Mouse (Mus musculus) forebrain, embryonic 12.5 days (tissue): ENCODE measurements around the gene Cmas. TPM values are rescaled to one million over a fixed set of nuclear protein-coding genes. Genes with fewer than 3 reads are reported as not detected.
A peak's percentile ranks its signal among the peaks of the same experiment; 100 is the strongest.

Experiments
- ATAC-seq: fragments of 200-750 bp; cut with Nextera tagmentation; 2 replicates; pipeline ENCODE4 v1.8.0; 2017; ENCODE audit warnings: moderate TSS enrichment; ENCODE audit not compliant: low FRiP score
- H3K27ac ChIP-seq: fragments of 300-500 bp; sonication (generic); 2 replicates; pipeline ENCODE4 v1.5.1; 2016; ENCODE audit warnings: mild to moderate bottlenecking
- H3K27me3 ChIP-seq: fragments of 300-500 bp; sonication (generic); 2 replicates; pipeline ENCODE4 v1.6.1; 2016; ENCODE audit warnings: mild to moderate bottlenecking
- H3K36me3 ChIP-seq: fragments of 300-500 bp; sonication (generic); replicated peaks from 2 replicates; pipeline ENCODE4 v1.6.1; 2016; ENCODE audit warnings: mild to moderate bottlenecking
- H3K4me1 ChIP-seq: fragments of 300-500 bp; sonication (generic); 2 replicates; pipeline ENCODE4 v1.6.1; 2016
- H3K4me2 ChIP-seq: fragments of 300-500 bp; sonication (generic); 2 replicates; pipeline ENCODE4 v1.6.1; 2016; ENCODE audit warnings: mild to moderate bottlenecking, moderate library complexity
- H3K4me3 ChIP-seq: fragments of 300-500 bp; sonication (generic); replicated peaks from 2 replicates; pipeline ENCODE4 v1.5.1; 2016; ENCODE audit warnings: mild to moderate bottlenecking
- H3K9ac ChIP-seq: fragments of 300-500 bp; sonication (generic); 2 replicates; pipeline ENCODE4 v1.6.1; 2016; ENCODE audit warnings: mild to moderate bottlenecking
- H3K9me3 ChIP-seq: fragments of 300-500 bp; sonication (generic); 2 replicates; pipeline ENCODE4 v1.6.1; 2016
- WGBS: fragments of 180-500 bp; shearing (Covaris S2); methylation state at CpG from one replicate; pipeline ENCODE4 v1.1.7; 2016; 5-methylcytosine and 5-hydroxymethylcytosine counted together
- polyA plus RNA-seq: library from polyadenylated mRNA; unstranded; fragments of >200 nt; fragmentation: Nextera tagmentation; extraction: Ambion mirVana; gene quantifications from 2 replicates; pipeline ENCODE4 v1.2.1, GENCODE M21; 2016

The Cmas gene
- polyA plus RNA-seq: 117 and 119 TPM in 2 replicates

DNA sequence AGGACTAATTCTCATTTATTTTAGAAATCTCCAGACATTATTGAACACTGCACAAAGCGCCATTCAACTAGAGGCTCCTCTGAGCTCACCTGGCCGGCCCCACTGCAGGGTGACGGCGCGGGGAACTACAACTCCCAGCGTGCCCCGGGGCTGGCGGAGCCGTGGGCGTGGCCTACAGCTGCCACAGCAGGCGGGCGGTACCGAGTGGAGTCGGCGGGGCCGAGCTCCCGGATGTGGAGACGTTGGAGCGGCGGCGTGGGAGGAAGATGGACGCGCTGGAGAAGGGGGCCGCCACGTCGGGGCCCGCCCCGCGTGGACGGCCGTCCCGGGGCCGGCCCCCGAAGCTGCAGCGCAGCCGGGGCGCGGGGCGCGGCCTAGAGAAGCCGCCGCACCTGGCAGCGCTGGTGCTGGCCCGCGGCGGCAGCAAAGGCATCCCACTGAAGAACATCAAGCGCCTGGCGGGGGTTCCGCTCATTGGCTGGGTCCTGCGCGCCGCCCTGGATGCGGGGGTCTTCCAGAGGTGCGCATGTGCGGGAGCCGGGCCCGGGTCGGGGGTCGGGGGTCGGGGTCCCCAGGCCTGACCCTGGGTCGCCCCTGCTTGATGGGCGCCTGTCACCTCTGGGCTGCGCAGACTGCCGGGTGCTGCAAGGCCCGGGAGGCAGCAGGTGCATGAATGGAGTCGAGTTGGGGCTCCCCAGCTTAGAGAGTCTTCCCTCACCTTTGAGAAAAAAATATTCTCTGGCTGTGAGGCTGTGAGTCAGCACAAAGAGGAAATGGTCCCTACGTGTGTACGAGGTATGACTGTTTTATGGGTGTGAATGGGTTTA, at the start of gene Cmas:
Gene Cmas, plus strand, starts transcription at position 180 of the 827 bp plus-strand sequence.
- 2% methylated on average over 45 of the region's 68 CpGs for WGBS
- H3K4me2 ChIP-seq: peak within 1 kb of the TSS; percentile 70
- H3K4me3 ChIP-seq: peak within 1 kb of the TSS; percentile 91
- peak within 1 kb of the TSS; percentile 89 for H3K9ac ChIP-seq
- peaks cover 5% of the 10 kb centered on the region; the same call in 1 of the 2 replicates for H3K36me3 ChIP-seq
- peaks cover 27% of the 10 kb centered on the region for H3K27me3 ChIP-seq
- peak within 1 kb of the TSS; percentile 79 for H3K27ac ChIP-seq
- peaks cover 26% of the 10 kb centered on the region for H3K4me1 ChIP-seq
- peak; percentile 97 for ATAC-seq
- H3K9me3 ChIP-seq: no peaks in the 10 kb centered on the region

DNA sequence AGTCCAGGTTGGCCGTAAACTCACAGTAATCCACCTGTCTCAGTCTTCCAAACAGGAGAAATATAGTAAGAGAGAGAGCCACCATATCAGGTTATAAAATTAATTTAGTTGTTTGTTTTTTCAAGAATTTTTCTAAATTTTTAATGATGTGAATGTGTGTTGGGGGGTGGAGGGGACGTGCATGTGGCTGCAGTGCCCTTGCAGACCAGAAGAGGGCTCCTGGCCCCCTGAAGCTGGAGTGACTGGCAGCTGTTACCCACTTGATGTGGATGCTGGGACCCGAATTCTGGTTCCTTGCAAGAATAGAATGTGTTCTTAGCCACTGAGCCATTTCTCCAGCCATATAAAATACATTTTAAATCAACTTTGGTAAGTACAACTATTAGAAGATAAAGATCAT, 49.8 kb upstream of the Cmas start:
- Histone ChIP-seq H3K9me3 (no peaks in the 10 kb centered on the region), H3K36me3 (no peaks in the 10 kb centered on the region), H3K27me3 (peaks cover 8% of the 10 kb centered on the region; the same call in 1 of the 2 replicates), H3K27ac (no peak overlapping the region), H3K4me2 (no peak overlapping the region), H3K9ac (no peak overlapping the region), H3K4me3 (no peak overlapping the region), H3K4me1 (peaks cover 10% of the 10 kb centered on the region)
- ATAC-seq: no peak
- 75% methylated on average over 3 of the region's 3 CpGs for WGBS

DNA sequence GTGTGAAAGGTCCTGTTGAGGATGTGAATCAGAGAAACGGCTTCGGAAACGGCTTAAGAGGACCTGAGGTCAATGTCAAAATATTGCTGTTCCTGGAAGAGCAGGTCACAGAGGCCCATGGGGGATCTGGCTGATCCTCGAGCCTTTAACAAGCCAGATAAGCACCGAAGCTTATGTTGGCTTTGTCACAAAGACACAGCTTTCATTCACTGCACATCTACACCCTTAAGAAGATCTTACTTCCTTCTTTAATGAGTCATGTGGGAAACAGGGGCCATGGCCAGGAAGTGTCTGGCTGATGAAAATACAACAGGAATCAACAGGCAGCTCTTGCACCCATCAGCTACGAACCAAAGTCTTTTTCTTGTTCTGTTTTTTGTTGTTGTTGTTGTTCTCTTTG, 48.1 kb upstream of the Cmas start:
- Histone ChIP-seq H3K27ac (no peak overlapping the region), H3K4me3 (no peak overlapping the region), H3K4me1 (no peaks in the 10 kb centered on the region), H3K27me3 (peaks cover 5% of the 10 kb centered on the region; the same call in 1 of the 2 replicates), H3K36me3 (no peaks in the 10 kb centered on the region), H3K9ac (no peak overlapping the region), H3K9me3 (no peaks in the 10 kb centered on the region), H3K4me2 (no peak overlapping the region)
- ATAC-seq: no peak
- WGBS: 87% methylated on average over 6 of the region's 6 CpGs

DNA sequence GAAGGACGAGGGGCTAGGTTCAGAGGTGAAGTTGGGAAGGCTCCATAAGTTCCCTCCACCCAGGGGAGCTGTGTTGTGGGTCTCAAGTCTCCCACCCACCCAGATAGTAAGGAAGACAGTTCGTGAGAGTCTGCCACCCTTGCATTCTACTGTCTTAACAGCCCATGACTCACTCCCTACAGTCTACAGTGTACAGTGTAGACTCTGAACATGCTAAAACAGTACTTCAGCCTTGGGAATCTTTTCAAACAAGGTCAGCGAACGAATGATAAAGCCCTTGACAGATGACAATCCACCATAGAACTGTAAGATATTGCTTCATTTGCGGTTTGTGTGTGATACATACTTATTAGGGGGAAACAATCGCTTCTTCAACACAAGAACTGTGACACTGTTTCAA, 45.8 kb upstream of the Cmas start:
- 82% methylated on average over 6 of the region's 6 CpGs for WGBS
- H3K4me2 ChIP-seq: no peak overlapping the region
- no peak overlapping the region for H3K4me3 ChIP-seq
- H3K27ac ChIP-seq: no peak overlapping the region
- H3K9ac ChIP-seq: no peak overlapping the region
- ATAC-seq: no peak
- H3K36me3 ChIP-seq: no peaks in the 10 kb centered on the region
- no peaks in the 10 kb centered on the region for H3K9me3 ChIP-seq
- no peaks in the 10 kb centered on the region for H3K4me1 ChIP-seq
- peaks cover 5% of the 10 kb centered on the region; the same call in 1 of the 2 replicates for H3K27me3 ChIP-seq

DNA sequence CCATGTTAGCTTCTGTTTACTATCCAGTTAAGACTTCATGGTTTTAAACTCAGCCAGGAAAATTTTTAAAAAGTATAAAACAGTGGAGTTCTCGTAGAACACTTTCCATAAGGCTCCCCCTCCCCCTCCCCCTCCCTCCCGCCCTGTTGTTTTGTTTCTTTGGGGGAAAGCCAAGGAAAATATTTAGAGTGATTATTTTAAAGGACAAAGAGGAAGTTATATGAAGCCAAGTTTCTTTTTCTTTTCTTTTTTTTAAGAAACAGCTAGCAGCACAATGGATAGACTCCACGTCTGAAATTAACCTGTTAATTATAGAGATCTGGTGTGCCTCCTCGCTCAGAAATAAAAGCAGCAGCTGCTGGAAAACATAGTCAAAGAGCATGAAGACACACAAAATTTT, 45.4 kb upstream of the Cmas start:
- ATAC-seq: no peak
- H3K4me3 ChIP-seq: no peak overlapping the region
- H3K36me3 ChIP-seq: no peaks in the 10 kb centered on the region
- no peak overlapping the region for H3K9ac ChIP-seq
- H3K4me1 ChIP-seq: no peaks in the 10 kb centered on the region
- no peak overlapping the region for H3K4me2 ChIP-seq
- H3K27me3 ChIP-seq: peaks cover 5% of the 10 kb centered on the region; the same call in 1 of the 2 replicates
- H3K27ac ChIP-seq: no peak overlapping the region
- H3K9me3 ChIP-seq: no peaks in the 10 kb centered on the region
- WGBS: 42% methylated on average over 4 of the region's 4 CpGs

DNA sequence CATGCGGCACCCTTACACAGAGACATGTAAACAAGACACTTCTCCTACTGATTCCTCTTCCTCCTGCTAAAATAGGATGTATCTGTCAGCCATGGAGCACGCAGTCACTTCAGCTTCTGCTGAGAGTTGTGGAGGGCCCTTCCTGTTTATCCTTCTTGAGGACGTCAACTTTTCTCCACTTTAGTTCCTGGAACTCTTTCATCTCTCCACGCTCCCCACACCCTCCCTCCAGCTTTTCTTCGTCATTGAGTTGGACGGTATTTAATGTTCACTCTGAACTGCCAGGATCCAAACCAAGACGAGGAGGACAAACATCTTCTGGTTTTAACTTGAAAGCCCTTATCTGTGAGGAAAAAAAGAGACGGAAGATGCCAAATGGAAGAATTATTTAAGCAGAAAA, 41.5 kb upstream of the Cmas start:
- no peaks in the 10 kb centered on the region for H3K9me3 ChIP-seq
- ATAC-seq: no peak
- H3K4me2 ChIP-seq: no peak overlapping the region
- H3K27me3 ChIP-seq: peaks cover 5% of the 10 kb centered on the region; the same call in 1 of the 2 replicates
- no peaks in the 10 kb centered on the region for H3K4me1 ChIP-seq
- H3K9ac ChIP-seq: no peak overlapping the region
- 91% methylated on average over 8 of the region's 8 CpGs for whole genome bisulfite sequencing
- H3K36me3 ChIP-seq: no peaks in the 10 kb centered on the region
- no peak overlapping the region for H3K27ac ChIP-seq
- H3K4me3 ChIP-seq: no peak overlapping the region

DNA sequence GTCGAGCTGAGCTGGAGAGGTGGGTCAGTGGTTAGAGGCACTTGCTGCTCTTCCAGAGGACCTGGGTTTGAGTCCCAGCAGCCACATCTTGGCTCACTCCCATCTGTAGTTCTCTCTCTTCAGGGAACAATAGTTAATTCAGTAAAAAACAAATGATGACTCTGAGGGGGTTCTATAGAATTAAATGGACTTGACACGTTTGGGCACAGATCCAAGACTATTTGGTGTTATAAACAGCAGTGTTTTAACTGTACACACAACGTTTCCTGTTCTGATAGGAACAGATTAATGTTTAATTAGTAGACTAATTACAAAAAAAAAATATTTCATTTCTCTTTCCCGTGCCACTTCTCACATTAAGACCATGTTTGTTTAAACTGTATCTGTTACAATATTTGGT, 39.3 kb upstream of the Cmas start:
- Histone ChIP-seq H3K4me1 (no peaks in the 10 kb centered on the region), H3K9ac (no peak overlapping the region), H3K4me3 (no peak overlapping the region), H3K27me3 (peaks cover 5% of the 10 kb centered on the region; the same call in 1 of the 2 replicates), H3K36me3 (no peaks in the 10 kb centered on the region), H3K4me2 (no peak overlapping the region), H3K27ac (no peak overlapping the region), H3K9me3 (no peaks in the 10 kb centered on the region)
- ATAC-seq: no peak
- 74% methylated on average over 4 of the region's 4 CpGs for WGBS

DNA sequence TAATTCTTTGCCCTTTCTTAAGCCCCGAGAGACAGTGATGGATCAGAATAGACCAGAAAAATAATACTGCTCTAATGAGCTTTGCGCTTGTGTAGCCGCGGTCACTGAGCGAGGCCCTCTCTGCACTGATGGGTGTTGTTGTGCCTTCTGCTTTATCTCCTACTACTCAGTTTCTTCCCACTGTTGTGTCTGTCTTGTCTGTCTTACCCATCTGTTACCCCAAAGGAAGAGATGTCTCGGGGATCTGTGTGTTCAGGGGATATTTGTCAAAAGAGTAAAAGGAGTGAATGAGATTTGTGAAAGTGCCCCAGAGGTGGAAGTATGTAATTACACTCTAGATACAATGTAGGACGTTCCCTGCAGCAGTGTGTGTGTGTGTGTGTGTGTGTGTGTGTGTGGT, 38.3 kb upstream of the Cmas start:
- no peaks in the 10 kb centered on the region for H3K27me3 ChIP-seq
- no peak overlapping the region for H3K4me3 ChIP-seq
- no peaks in the 10 kb centered on the region for H3K36me3 ChIP-seq
- H3K9me3 ChIP-seq: no peaks in the 10 kb centered on the region
- WGBS: 79% methylated on average over 7 of the region's 7 CpGs
- ATAC-seq: no peak
- no peaks in the 10 kb centered on the region for H3K4me1 ChIP-seq
- no peak overlapping the region for H3K4me2 ChIP-seq
- H3K27ac ChIP-seq: no peak overlapping the region
- H3K9ac ChIP-seq: no peak overlapping the region

DNA sequence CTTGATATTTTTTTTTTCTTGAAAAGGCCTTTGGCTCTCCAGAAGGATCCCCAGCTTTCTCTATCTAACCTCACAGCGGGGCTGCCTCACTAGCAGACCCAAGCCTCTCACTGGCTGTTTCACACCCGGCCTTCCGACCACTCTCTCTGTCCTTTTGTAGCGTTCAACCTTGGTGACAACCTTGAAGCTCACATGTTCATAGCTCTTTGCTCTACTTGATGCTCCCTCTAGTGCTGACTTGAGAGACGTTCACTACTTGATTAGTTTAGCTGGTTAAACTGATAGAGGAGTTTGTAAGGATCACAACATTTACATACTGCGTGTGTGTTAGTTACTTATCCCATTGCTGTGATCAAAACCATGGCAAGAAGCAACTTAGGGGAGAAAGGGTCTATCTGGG, 35.8 kb upstream of the Cmas start:
- H3K9me3 ChIP-seq: no peaks in the 10 kb centered on the region
- no peaks in the 10 kb centered on the region for H3K27me3 ChIP-seq
- no peaks in the 10 kb centered on the region for H3K36me3 ChIP-seq
- 78% methylated on average over 6 of the region's 6 CpGs for WGBS
- no peak overlapping the region for H3K27ac ChIP-seq
- no peak overlapping the region for H3K4me3 ChIP-seq
- no peak overlapping the region for H3K9ac ChIP-seq
- no peak for ATAC-seq
- no peak overlapping the region for H3K4me2 ChIP-seq
- no peaks in the 10 kb centered on the region for H3K4me1 ChIP-seq

DNA sequence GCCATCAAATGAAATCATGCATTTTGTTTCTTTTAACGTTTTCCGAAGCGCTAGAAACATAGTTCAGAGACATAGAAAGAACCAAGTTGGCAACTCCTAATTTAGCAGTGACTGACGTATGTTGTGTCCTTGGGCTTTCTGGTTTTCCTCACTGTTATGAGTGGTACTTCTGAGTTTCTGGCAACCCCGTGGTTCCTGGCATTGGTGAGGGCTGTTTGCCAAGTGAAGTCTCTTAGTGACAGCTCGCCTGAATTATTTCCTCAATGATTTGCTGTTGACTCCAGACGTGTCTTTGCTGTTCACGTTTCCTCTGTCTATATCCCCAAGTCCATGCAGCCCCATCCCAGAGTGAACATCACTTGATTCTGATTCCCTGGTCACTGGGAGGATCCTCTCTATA, 34.8 kb upstream of the Cmas start:
- 94% methylated on average over 8 of the region's 8 CpGs for WGBS
- no peak overlapping the region for H3K4me2 ChIP-seq
- H3K9me3 ChIP-seq: no peaks in the 10 kb centered on the region

DNA sequence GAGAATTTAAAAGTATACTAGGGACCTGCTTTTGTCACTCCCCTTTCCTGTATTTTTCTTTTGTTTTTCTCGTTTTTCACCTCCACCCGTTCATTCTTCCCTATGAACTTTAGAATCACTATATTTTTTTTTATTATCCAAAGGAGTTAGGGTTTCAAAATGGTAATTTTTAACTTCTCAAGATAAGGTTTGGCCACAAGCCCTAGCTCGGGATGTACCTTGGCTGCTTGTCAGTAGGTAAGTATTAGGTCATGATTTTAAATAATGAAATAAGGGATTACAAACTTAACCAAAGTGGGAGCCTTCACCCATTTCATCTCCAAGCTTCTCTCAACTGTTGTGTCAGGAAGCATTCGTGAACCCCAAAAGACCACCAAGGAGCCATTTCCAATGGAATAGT, 30.5 kb upstream of the Cmas start:
- Histone ChIP-seq H3K4me1 (no peaks in the 10 kb centered on the region), H3K4me2 (no peak overlapping the region), H3K27me3 (no peaks in the 10 kb centered on the region), H3K4me3 (no peak overlapping the region), H3K36me3 (no peaks in the 10 kb centered on the region), H3K9ac (no peak overlapping the region), H3K27ac (no peak overlapping the region), H3K9me3 (no peaks in the 10 kb centered on the region)
- 91% methylated on average over 4 of the region's 4 CpGs for WGBS
- ATAC-seq: no peak

More for the DNA sequence above, 34.8 kb upstream of the Cmas start:
- Histone ChIP-seq H3K4me3 (no peak overlapping the region), H3K9ac (no peak overlapping the region), H3K36me3 (no peaks in the 10 kb centered on the region), H3K4me1 (no peaks in the 10 kb centered on the region), H3K27me3 (no peaks in the 10 kb centered on the region), H3K27ac (no peak overlapping the region)
- no peak for ATAC-seq

DNA sequence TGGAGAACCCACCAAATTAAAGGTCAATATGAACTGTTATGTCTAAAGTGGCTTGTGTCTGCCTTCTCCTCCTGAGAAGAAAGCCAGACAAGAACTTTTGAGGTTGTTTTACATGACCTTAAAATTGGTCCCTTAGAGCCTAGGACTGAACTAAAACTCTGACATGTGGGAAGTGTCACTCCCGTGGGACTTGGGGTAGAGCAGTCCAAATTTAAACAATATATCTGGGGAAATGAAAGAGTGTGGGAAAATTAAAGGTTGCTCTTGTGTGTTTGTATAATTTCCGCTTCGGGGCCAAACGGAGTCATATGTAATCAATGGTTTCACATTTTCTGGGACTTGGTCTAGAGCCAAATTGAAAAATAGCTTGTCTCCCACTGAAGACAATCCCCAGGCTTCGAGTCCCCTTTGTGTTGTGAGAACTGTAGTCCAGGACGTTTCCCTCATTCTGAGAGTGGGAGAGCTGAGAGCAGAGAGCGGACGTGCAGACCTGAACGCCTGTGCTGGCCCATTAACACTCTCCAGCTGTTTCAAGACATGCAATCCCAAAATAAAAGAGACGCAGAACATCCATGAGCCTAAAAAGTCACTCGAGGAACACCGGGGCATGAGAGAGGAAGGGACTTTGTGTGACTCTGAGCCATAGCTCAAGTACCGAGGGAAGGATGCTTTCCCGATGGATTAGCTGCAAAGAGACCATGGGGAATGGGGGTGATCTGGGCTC, 23.8 kb upstream of the Cmas start:
- 75% methylated on average over 14 of the region's 14 CpGs for WGBS
- Histone ChIP-seq H3K27ac (no peak overlapping the region), H3K4me2 (no peak overlapping the region), H3K4me1 (no peaks in the 10 kb centered on the region), H3K27me3 (no peaks in the 10 kb centered on the region), H3K36me3 (no peaks in the 10 kb centered on the region), H3K9me3 (no peaks in the 10 kb centered on the region), H3K4me3 (no peak overlapping the region), H3K9ac (no peak overlapping the region)
- no peak for ATAC-seq
